Mouse (Mus musculus) heart, postnatal 0 days (tissue): ENCODE data around the gene Olfr1257.

Source experiments
- CTCF ChIP-seq: IDR thresholded peaks from 2 replicates; pipeline ENCODE4 v1.5.1; 2016; ENCODE audit warnings: antibody characterized with exemption, control low read depth, low read depth
- EP300 ChIP-seq: IDR thresholded peaks from 2 replicates; pipeline ENCODE4 v1.6.1; 2016; ENCODE audit warnings: antibody characterized with exemption, low read depth

DNA sequence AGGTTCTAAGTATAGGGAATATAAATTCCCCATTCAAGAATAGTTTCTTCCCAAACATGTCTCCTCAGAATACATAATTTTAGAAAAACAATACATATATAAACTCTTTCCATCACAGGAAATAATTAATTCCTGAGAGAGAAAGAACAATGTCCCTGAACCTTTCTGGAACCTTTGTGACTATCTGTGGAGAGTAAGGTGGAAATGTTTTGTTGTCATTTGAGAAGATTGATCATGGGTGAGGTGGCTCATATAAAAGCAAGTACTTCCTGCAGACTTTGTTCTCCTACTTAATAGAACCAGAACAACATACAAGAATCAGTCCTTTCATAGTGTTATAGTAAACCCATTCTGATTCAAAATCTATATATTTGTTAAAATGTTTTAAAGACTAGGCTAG lies 48.8 kb downstream of the Olfr1257 start, which contains the start of gene Olfr1258:
- TF ChIP-seq CTCF (no peak), EP300 (no peak)
